Mouse (Mus musculus) midbrain, embryonic 12.5 days (tissue): ENCODE data around the gene Ap1b1. TPM values are rescaled to one million over a fixed set of nuclear protein-coding genes. Genes with fewer than 3 reads are reported as not detected.
"Not testable (repeated sequence)": the region's sequence is repeated elsewhere in the genome, so short reads cannot be mapped to it uniquely, and the experiment has no call there.

Experiments
- ATAC-seq: fragments of 200-750 bp; cut with Nextera tagmentation; 2 replicates; pipeline ENCODE4 v1.8.0; 2017; ENCODE audit warnings: low read depth, moderate TSS enrichment, moderate library complexity; ENCODE audit not compliant: low FRiP score
- H3K27ac ChIP-seq: fragments of 300-500 bp; sonication (generic); replicated peaks from 2 replicates; pipeline ENCODE4 v1.5.1; 2016; ENCODE audit warnings: mild to moderate bottlenecking
- H3K27me3 ChIP-seq: fragments of 300-500 bp; sonication (generic); 2 replicates; pipeline ENCODE4 v1.6.1; 2016; ENCODE audit warnings: mild to moderate bottlenecking
- H3K36me3 ChIP-seq: fragments of 300-500 bp; sonication (generic); 2 replicates; pipeline ENCODE4 v1.6.1; 2016
- H3K4me1 ChIP-seq: fragments of 300-500 bp; sonication (generic); 2 replicates; pipeline ENCODE4 v1.6.1; 2016
- H3K4me2 ChIP-seq: fragments of 300-500 bp; sonication (generic); replicated peaks from 2 replicates; pipeline ENCODE4 v1.6.1; 2016; ENCODE audit warnings: mild to moderate bottlenecking, moderate library complexity
- H3K4me3 ChIP-seq: fragments of 300-500 bp; sonication (generic); 2 replicates; pipeline ENCODE4 v1.5.1; 2016; ENCODE audit warnings: mild to moderate bottlenecking
- H3K9ac ChIP-seq: fragments of 300-500 bp; sonication (generic); replicated peaks from 2 replicates; pipeline ENCODE4 v1.6.1; 2016; ENCODE audit warnings: mild to moderate bottlenecking, moderate library complexity
- H3K9me3 ChIP-seq: fragments of 300-500 bp; sonication (generic); 2 replicates; pipeline ENCODE4 v1.6.1; 2016; ENCODE audit warnings: mild to moderate bottlenecking
- WGBS: fragments of 180-500 bp; shearing (Covaris S2); methylation state at CpG from one replicate; pipeline ENCODE4 v1.1.7; 2016; 5-methylcytosine and 5-hydroxymethylcytosine counted together
- microRNA-seq: library from miRNA; unstranded; fragments of <30 nt; microRNA quantifications from one replicate; pipeline ENCODE4, GENCODE M21; 2017
- polyA plus RNA-seq: library from polyadenylated mRNA; unstranded; fragments of >200 nt; fragmentation: Nextera tagmentation; extraction: Ambion mirVana; gene quantifications from 2 replicates; pipeline ENCODE4 v1.2.1, GENCODE M21; 2016

Ap1b1 gene
- polyA plus RNA-seq, 1 experiment from 2014 or later, result 75.9 TPM

DNA sequence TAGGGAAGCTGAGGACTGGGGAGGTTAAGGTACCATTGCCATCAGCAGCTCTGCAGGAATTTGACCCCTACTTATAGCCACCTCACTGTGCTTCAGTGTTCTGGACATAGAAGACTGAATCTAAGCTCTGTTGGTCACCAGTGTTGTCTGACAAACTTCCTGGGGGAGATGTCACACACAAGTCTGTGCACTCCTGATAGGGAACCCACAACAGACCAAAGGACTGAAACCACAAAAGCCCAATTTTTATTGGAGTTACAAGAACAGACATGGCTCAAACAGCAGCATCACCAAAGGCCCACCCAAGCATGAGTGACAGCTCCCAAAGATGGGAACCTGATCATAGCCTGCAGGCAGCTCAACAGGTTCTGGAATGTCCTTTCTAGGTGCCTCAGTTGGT lies 80.4 kb downstream of the Ap1b1 start:
- Histone ChIP-seq H3K27me3 (peaks cover 30% of the 10 kb centered on the region), H3K4me1 (peaks cover 28% of the 10 kb centered on the region), H3K9ac (no peak overlapping the region), H3K9me3 (no peaks in the 10 kb centered on the region), H3K36me3 (peaks cover 42% of the 10 kb centered on the region), H3K4me3 (no peak overlapping the region), H3K4me2 (no peak overlapping the region), H3K27ac (no peak overlapping the region; the same call in 1 of the 2 replicates)
- ATAC-seq, result no peak

DNA sequence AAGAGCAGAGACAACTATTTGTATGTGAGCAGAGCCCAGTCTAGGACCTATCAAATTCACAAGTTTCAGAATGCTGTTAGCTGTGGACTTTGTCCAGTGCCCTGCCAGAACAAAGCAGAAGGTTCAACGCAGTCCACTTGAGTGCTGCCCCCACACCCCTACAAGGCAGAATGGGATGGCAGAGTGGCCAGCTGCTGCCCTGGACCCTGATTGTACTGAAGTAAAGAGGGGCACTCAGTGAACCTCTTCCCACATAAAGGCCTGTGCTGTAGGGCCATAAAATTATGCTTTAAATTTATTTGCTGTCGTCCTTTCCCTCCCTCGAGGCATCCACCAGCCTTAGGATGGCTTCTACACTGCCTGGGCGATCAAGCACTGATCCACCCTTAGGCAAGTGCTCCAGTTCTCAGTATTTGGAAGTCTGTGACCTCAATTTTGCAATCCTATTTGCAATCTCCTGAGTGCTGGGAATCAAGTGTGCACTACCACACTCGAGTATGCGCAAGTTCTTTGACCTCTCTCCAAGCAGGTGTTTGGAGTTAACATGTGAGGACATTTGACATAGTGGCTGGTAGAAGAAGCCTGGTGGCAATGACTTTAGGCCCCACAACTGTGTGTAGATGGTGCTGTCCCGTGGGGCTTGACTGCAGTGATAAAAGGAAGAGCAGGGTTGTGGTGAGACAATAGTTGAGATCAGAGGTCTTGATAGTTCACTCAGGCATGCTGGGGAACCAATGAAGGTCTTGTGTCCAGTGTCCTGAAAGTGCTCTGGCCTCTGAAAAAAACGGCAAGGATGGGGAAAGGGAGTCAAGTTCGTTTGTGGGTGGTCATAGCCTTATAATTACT lies 81.7 kb downstream of the Ap1b1 start:
- Histone ChIP-seq H3K4me3 (no peak overlapping the region), H3K9me3 (no peaks in the 10 kb centered on the region), H3K36me3 (peaks cover 55% of the 10 kb centered on the region), H3K27ac (no peak overlapping the region), H3K4me1 (peaks cover 15% of the 10 kb centered on the region), H3K9ac (no peak overlapping the region), H3K4me2 (no peak overlapping the region), H3K27me3 (peaks cover 17% of the 10 kb centered on the region)
- no peak for ATAC-seq
- WGBS, result 86% methylated on average over 9 of the region's 9 CpGs

- Histone ChIP-seq H3K4me2 (no peak overlapping the region), H3K27me3 (no peaks in the 10 kb centered on the region), H3K4me3 (no peak overlapping the region), H3K36me3 (peaks cover 77% of the 10 kb centered on the region), H3K4me1 (no peaks in the 10 kb centered on the region), H3K9me3 (no peaks in the 10 kb centered on the region), H3K9ac (no peak overlapping the region), H3K27ac (no peak overlapping the region)
- WGBS, result 73% methylated on average over 4 of the region's 4 CpGs
- ATAC-seq, result no peak
Observed at GRCm38 (mm10) chr11:5074882-5075281, 88.3 kb downstream of the Ap1b1 start.

DNA sequence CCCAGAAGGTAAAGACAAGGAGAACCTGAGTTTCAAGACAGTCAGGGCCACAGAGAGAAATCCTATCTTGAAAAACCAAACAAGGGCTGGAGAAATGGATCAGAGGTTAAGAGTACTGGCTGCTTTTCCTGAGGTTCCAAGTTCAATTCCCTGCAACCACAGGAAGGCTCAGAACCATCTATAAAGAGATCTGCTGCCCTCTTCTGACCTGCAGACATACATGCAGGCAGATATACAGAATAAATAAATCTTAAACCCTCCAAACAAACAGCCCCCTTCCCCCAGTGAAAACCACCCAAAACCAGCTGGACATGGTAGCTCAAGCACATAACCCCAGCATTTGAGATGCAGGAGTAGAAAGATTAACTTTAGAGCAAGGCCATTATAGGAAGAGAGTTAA lies 89.1 kb downstream of the Ap1b1 start:
- Histone ChIP-seq H3K36me3 (peaks cover 77% of the 10 kb centered on the region), H3K9me3 (no peaks in the 10 kb centered on the region), H3K9ac (no peak overlapping the region), H3K4me3 (no peak overlapping the region), H3K27ac (no peak overlapping the region), H3K4me1 (no peaks in the 10 kb centered on the region), H3K27me3 (no peaks in the 10 kb centered on the region), H3K4me2 (no peak overlapping the region)
- ATAC-seq, result no peak

DNA sequence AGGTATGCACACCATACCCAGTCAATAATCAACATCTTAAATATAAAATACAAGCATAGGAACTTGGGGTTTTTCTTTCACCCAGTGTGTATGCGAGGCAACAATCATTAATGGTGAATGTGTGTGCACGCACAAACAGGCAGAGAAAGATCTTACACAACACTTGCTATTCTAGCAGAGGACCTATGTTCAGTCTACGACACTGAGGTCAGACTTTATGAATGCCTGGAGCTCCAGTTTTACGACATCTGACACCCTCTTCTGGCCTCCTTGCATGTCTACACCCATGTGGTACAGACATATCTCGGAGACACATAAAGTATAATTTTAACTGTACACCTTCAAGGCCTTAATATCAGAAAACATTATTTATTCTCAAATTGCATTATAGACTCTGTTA lies 90.2 kb downstream of the Ap1b1 start:
- H3K4me1 ChIP-seq, H3K4me3 ChIP-seq, H3K9me3 ChIP-seq, H3K27ac ChIP-seq, ATAC-seq, H3K4me2 ChIP-seq, H3K9ac ChIP-seq, H3K27me3 ChIP-seq: not testable (repeated sequence)
- 91% methylated on average over 4 of the region's 5 CpGs for WGBS
- peaks cover 74% of the 10 kb centered on the region for H3K36me3 ChIP-seq

DNA sequence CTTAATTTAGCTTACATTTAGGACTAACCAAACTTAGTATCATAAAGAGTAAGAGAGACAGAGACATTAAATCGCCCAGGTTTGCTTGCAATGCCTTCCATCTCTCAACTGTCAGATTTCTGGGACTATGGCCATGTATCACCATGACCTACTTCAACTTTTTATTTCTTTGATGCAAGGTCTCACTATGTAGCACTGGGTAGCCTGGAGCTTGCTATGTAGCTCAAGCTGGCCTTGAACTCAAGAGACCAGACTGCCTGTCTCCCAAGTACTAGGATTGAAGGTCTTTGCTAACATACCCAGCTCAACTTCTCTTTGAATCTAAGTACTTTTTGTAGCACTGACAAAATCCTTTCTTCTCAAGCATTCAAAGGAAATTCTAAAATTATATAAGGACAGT lies 102.5 kb downstream of the Ap1b1 start:
- ATAC-seq, result no peak
- peaks cover 80% of the 10 kb centered on the region for H3K36me3 ChIP-seq
- no peak overlapping the region for H3K27ac ChIP-seq
- 92% methylated on average over 1 of the region's 1 CpGs for WGBS
- no peaks in the 10 kb centered on the region for H3K4me1 ChIP-seq
- H3K9me3 ChIP-seq, result no peaks in the 10 kb centered on the region
- H3K27me3 ChIP-seq, result no peaks in the 10 kb centered on the region
- H3K4me3 ChIP-seq, result no peak overlapping the region
- H3K9ac ChIP-seq, result no peak overlapping the region
- H3K4me2 ChIP-seq, result no peak overlapping the region

- Histone ChIP-seq H3K9ac (no peak overlapping the region), H3K4me3 (no peak overlapping the region), H3K4me1 (peaks cover 8% of the 10 kb centered on the region), H3K27ac (no peak overlapping the region), H3K27me3 (no peaks in the 10 kb centered on the region), H3K4me2 (no peak overlapping the region), H3K36me3 (peaks cover 54% of the 10 kb centered on the region), H3K9me3 (no peaks in the 10 kb centered on the region)
- no peak for ATAC-seq
- 61% methylated on average over 2 of the region's 2 CpGs for WGBS
Observed at GRCm38 (mm10) chr11:5091706-5092105, 105.1 kb downstream of the Ap1b1 start.

Small RNA genes lying within 50 kb of the gene (microRNA-seq; reads per million reads assigned to microRNA genes)
- not detected for gene Gm47296

Other genes with a start within 250 kb of the Ap1b1 start
- 0.59 and 0.67 TPM in 2 replicates for gene Cabp7, start 240.0 kb upstream of the Ap1b1 start, polyA plus RNA-seq
- gene Nf2, start 137.3 kb upstream of the Ap1b1 start, polyA plus RNA-seq, result 70.9 and 76.3 TPM in 2 replicates
- gene Nipsnap1, start 112.9 kb upstream of the Ap1b1 start, polyA plus RNA-seq, result 95.0 and 95.8 TPM in 2 replicates
- gene Thoc5, start 91.5 kb upstream of the Ap1b1 start, polyA plus RNA-seq, result 56.3 and 61.8 TPM in 2 replicates
- 0.77 and 0.93 TPM in 2 replicates for gene Nefh, start 38.8 kb upstream of the Ap1b1 start, polyA plus RNA-seq
- 0.37 and 0.63 TPM in 2 replicates for gene Rasl10a, start 71.3 kb downstream of the Ap1b1 start, polyA plus RNA-seq
- 31.9 and 35.0 TPM in 2 replicates for gene Gas2l1, start 78.5 kb downstream of the Ap1b1 start, polyA plus RNA-seq
- 29.0 and 30.3 TPM in 2 replicates for gene Rhbdd3, start 112.1 kb downstream of the Ap1b1 start, polyA plus RNA-seq
- 891 and 892 TPM in 2 replicates for gene Ewsr1, start 112.4 kb downstream of the Ap1b1 start, polyA plus RNA-seq
- gene Emid1, start 165.4 kb downstream of the Ap1b1 start, polyA plus RNA-seq, result 10.2 and 12.6 TPM in 2 replicates